Mouse (Mus musculus): ENCODE data around the gene Tmf1.
A peak's percentile ranks its signal among the peaks of the same experiment; 100 is the strongest.

Gene Tmf1

GRCm38 (mm10) chr6:97204252-97204869 lies 25.4 kb upstream of the Tmf1 start:
- DNase-seq (ENCODE audit: low spot score) = no peak

- DNase-seq (ENCODE audit: low spot score) = no peak
Observed at GRCm38 (mm10) chr6:97202477-97202876, 23.6 kb upstream of the Tmf1 start.

GRCm38 (mm10) chr6:97200437-97200836 lies 21.5 kb upstream of the Tmf1 start:
- DNase-seq (ENCODE audit: low spot score) = no peak

- DNase-seq (ENCODE audit: low spot score) = no peak
Observed at GRCm38 (mm10) chr6:97179367-97179828, 476 bp upstream of the Tmf1 start.

- DNase-seq (ENCODE audit: low spot score) = no peak
Observed at GRCm38 (mm10) chr6:97175716-97176115, 3.2 kb downstream of the Tmf1 start.

- no peak for DNase-seq (ENCODE audit: low spot score)
Observed at GRCm38 (mm10) chr6:97150156-97150555, 28.8 kb downstream of the Tmf1 start.

GRCm38 (mm10) chr6:97149721-97150120 lies 29.2 kb downstream of the Tmf1 start:
- no peak for DNase-seq (ENCODE audit: low spot score)

- peak; percentile 56 for DNase-seq (ENCODE audit: low spot score)
Observed at GRCm38 (mm10) chr6:97148383-97149251, 30.3 kb downstream of the Tmf1 start, which contains the start of gene Eogt. TSS of gene Eogt (minus strand) at chr6:97149182.

- DNase-seq (ENCODE audit: low spot score) = peak; percentile 33
Observed at GRCm38 (mm10) chr6:97147755-97148382, 31.1 kb downstream of the Tmf1 start.

- no peak for DNase-seq (ENCODE audit: low spot score)
Observed at GRCm38 (mm10) chr6:97145156-97145555, 33.8 kb downstream of the Tmf1 start.

GRCm38 (mm10) chr6:97144359-97144758 lies 34.6 kb downstream of the Tmf1 start:
- DNase-seq (ENCODE audit: low spot score) = no peak

- no peak for DNase-seq (ENCODE audit: low spot score)
Observed at GRCm38 (mm10) chr6:97142611-97143010, 36.3 kb downstream of the Tmf1 start.

GRCm38 (mm10) chr6:97141811-97142210 lies 37.1 kb downstream of the Tmf1 start:
- DNase-seq (ENCODE audit: low spot score) = no peak

GRCm38 (mm10) chr6:97132707-97133303 lies 46.1 kb downstream of the Tmf1 start:
- DNase-seq (ENCODE audit: low spot score) = no peak

- no peak for DNase-seq (ENCODE audit: low spot score)
Observed at GRCm38 (mm10) chr6:97131808-97132207, 47.1 kb downstream of the Tmf1 start.

GRCm38 (mm10) chr6:97130979-97131378 lies 47.9 kb downstream of the Tmf1 start:
- DNase-seq (ENCODE audit: low spot score) = no peak

GRCm38 (mm10) chr6:97124336-97125010 lies 54.4 kb downstream of the Tmf1 start:
- DNase-seq (ENCODE audit: low spot score) = peak; percentile 7

GRCm38 (mm10) chr6:97120922-97121321 lies 58.0 kb downstream of the Tmf1 start:
- DNase-seq (ENCODE audit: low spot score) = no peak

- DNase-seq (ENCODE audit: low spot score) = no peak
Observed at GRCm38 (mm10) chr6:97118327-97118726, 60.6 kb downstream of the Tmf1 start.

GRCm38 (mm10) chr6:97116896-97117295 lies 62.0 kb downstream of the Tmf1 start:
- no peak for DNase-seq (ENCODE audit: low spot score)

- DNase-seq (ENCODE audit: low spot score) = no peak
Observed at GRCm38 (mm10) chr6:97114821-97115220, 64.1 kb downstream of the Tmf1 start.

GRCm38 (mm10) chr6:97112177-97112576 lies 66.7 kb downstream of the Tmf1 start:
- no peak for DNase-seq (ENCODE audit: low spot score)

Data from ovary, postnatal 14 days (tissue).